Mouse (Mus musculus): ENCODE results near the gene Trcg1.

The Trcg1 gene

GRCm38 (mm10) chr9:57271081-57271480 is 34.7 kb downstream of the Trcg1 start:
- TF ChIP-seq CTCF (conservative IDR thresholded peaks at IDR 0.05; ENCODE audit: low read length) (no peak), POU5F1 (IDR thresholded peaks at IDR 0.05; ENCODE audit: borderline replicate concordance, low read length) (no peak), NANOG (IDR thresholded peaks at IDR 0.05; ENCODE audit: borderline replicate concordance, low read length) (no peak)
- Histone ChIP-seq H3K9me3 (ENCODE audit: low read length) (no peaks in the 10 kb centered on the region), H3K4me1 (replicated peaks; ENCODE audit: low read depth, low read length) (peaks cover 92% of the 10 kb centered on the region), H3K27me3 (ENCODE audit: insufficient read depth, low read length) (peaks cover 58% of the 10 kb centered on the region), H3K36me3 (ENCODE audit: insufficient read depth, low read length) (no peaks in the 10 kb centered on the region), H3K4me3 (replicated peaks; ENCODE audit: low read length) (no peak overlapping the region)

DNA sequence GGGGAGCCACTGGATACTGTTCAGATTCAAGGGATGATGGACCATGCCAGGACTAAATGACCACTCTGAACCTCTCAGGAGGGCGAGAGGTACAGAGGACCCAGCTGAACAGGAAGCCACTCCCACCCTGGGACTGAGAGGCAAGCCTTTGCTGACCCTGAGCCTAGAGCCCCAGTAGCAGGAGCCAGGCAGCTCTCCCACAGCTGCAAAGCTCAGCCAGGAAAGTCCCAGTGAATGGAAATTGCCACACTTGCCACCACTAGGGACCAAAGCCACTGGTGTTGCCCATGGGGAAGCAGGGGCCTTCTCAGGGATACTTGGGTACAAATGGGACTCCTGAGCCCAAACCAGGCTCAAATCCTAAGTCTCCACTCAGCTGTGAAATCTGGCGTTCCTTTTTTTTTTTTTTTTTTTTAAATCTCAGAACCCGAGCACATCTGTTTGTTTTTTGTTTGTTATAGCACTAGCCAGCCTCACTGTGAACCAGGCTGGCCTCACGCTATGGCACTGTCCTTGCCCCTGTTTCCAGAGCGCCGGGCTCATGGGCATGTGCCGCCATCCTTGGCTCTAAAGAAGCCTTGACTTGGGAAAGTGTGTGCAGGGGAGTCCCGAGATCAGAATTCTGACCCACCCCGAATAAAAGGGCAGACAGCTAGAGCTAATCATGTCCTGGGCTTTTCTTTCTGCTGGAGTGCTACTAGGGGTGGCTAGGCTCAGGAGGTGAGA is 35.6 kb downstream of the Trcg1 start:
- Histone ChIP-seq H3K36me3 (ENCODE audit: insufficient read depth, low read length) (no peaks in the 10 kb centered on the region), H3K27me3 (ENCODE audit: insufficient read depth, low read length) (peaks cover 53% of the 10 kb centered on the region), H3K4me3 (replicated peaks; ENCODE audit: low read length) (peak overlapping the region; percentile 44), H3K4me1 (replicated peaks; ENCODE audit: low read depth, low read length) (peaks cover 86% of the 10 kb centered on the region), H3K9me3 (ENCODE audit: low read length) (no peaks in the 10 kb centered on the region)
- TF ChIP-seq POU5F1 (IDR thresholded peaks at IDR 0.05; ENCODE audit: borderline replicate concordance, low read length): no peak

- peaks cover 41% of the 10 kb centered on the region for H3K27me3 ChIP-seq (ENCODE audit: insufficient read depth, low read length)
- H3K4me1 ChIP-seq (replicated peaks; ENCODE audit: low read depth, low read length): peaks cover 85% of the 10 kb centered on the region
- H3K9me3 ChIP-seq (ENCODE audit: low read length): no peaks in the 10 kb centered on the region
- H3K4me3 ChIP-seq (replicated peaks; ENCODE audit: low read length): peak overlapping the region; percentile 44
- TF ChIP-seq NANOG (IDR thresholded peaks at IDR 0.05; ENCODE audit: borderline replicate concordance, low read length) (peak; percentile 77), POU5F1 (IDR thresholded peaks at IDR 0.05; ENCODE audit: borderline replicate concordance, low read length) (no peak)
- no peaks in the 10 kb centered on the region for H3K36me3 ChIP-seq (ENCODE audit: insufficient read depth, low read length)
These were observed 36.8 kb downstream of the Trcg1 start for GRCm38 (mm10) chr9:57272902-57273804.

DNA sequence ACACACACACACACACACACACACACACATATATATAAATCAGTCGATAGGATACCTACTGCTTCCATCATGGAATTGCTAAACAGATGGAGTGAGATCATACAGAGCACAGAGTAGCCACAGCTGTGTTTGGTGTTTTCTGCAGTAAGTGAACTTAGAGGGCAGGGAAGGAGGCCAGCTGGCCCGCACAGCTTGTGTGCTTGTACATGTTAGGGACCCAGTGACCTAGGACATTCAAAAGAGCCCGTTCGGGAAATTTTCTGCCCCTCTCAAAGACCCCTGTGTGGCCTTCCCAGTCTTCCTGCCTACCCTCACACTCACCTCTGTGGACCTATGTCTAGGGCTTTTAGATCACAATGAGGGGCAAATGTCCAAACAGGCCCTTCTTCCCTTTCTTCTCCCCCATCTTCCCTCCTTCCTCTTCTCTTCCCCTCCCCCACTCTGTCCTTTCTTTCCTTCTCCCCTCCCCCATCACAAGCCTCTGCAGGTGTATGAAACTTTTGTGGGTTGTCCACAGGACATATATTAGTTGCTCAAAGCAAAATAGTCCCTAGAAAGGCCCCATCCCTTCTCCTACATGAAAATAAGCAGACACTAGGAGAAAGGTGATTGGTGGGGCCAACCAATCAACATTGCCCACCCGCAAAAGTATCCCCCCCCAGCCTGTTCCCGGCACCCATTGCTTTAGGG is 37.6 kb downstream of the Trcg1 start:
- H3K36me3 ChIP-seq (ENCODE audit: insufficient read depth, low read length): no peaks in the 10 kb centered on the region
- H3K4me1 ChIP-seq (replicated peaks; ENCODE audit: low read depth, low read length): peaks cover 86% of the 10 kb centered on the region
- H3K27me3 ChIP-seq (ENCODE audit: insufficient read depth, low read length): peaks cover 39% of the 10 kb centered on the region
- TF ChIP-seq POU5F1 (IDR thresholded peaks at IDR 0.05; ENCODE audit: borderline replicate concordance, low read length) (no peak), NANOG (IDR thresholded peaks at IDR 0.05; ENCODE audit: borderline replicate concordance, low read length) (no peak), CTCF (conservative IDR thresholded peaks at IDR 0.05; ENCODE audit: low read length) (no peak)
- no peaks in the 10 kb centered on the region for H3K9me3 ChIP-seq (ENCODE audit: low read length)
- H3K4me3 ChIP-seq (replicated peaks; ENCODE audit: low read length): no peak overlapping the region; the same call in 1 of the 2 replicates

DNA sequence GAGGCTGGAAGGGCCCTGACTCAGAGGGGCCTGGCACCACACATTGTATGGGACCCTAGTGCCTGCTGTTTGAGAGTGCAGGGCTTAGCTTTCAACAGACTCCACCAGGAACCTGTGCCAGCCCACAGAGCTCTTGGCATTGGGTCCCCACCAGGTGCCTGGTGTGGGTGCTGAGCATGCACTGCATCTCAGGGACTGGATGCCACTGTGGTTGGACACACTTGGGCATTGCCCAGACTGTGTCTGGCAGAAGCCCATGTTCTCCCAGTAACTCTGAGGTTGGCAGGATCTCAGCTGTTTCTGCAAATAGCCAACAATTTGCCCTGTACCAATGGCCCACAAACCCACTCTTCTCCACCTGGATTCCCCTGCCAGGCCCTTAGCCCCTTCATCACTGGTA is 40.0 kb downstream of the Trcg1 start:
- peaks cover 85% of the 10 kb centered on the region for H3K4me1 ChIP-seq (replicated peaks; ENCODE audit: low read depth, low read length)
- H3K9me3 ChIP-seq (ENCODE audit: low read length): no peaks in the 10 kb centered on the region
- H3K4me3 ChIP-seq (replicated peaks; ENCODE audit: low read length): no peak overlapping the region
- peaks cover 26% of the 10 kb centered on the region for H3K27me3 ChIP-seq (ENCODE audit: insufficient read depth, low read length)
- H3K36me3 ChIP-seq (ENCODE audit: insufficient read depth, low read length): no peaks in the 10 kb centered on the region
- no peak for TF ChIP-seq POU5F1 (IDR thresholded peaks at IDR 0.05; ENCODE audit: borderline replicate concordance, low read length)
- TF ChIP-seq NANOG (IDR thresholded peaks at IDR 0.05; ENCODE audit: borderline replicate concordance, low read length): no peak
- no peak for TF ChIP-seq CTCF (conservative IDR thresholded peaks at IDR 0.05; ENCODE audit: low read length)

DNA sequence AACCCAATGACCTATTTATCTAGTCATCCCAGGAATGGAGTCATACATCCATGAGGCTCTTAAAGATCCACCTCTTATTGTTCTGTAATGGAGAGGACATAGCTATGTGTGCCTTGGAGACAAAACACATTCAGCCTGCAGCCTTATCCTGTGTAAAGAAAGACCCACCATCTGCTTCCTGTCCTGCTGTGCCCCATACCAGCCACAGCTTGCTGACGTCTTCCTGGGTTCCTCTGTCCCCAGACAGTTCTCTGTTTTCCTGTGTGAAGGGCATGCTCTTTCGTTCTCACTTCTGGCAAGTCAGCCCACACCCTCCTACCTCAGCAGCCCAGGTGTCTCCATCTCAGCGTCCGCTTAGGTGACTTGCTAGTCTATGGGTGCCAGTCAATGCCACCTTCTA is 41.9 kb downstream of the Trcg1 start:
- TF ChIP-seq CTCF (conservative IDR thresholded peaks at IDR 0.05; ENCODE audit: low read length) (no peak), POU5F1 (IDR thresholded peaks at IDR 0.05; ENCODE audit: borderline replicate concordance, low read length) (no peak), NANOG (IDR thresholded peaks at IDR 0.05; ENCODE audit: borderline replicate concordance, low read length) (no peak; the same call in 1 of the 2 replicates)
- Histone ChIP-seq H3K36me3 (ENCODE audit: insufficient read depth, low read length) (no peaks in the 10 kb centered on the region), H3K4me3 (replicated peaks; ENCODE audit: low read length) (no peak overlapping the region), H3K9me3 (ENCODE audit: low read length) (no peaks in the 10 kb centered on the region), H3K27me3 (ENCODE audit: insufficient read depth, low read length) (peaks cover 30% of the 10 kb centered on the region), H3K4me1 (replicated peaks; ENCODE audit: low read depth, low read length) (peaks cover 85% of the 10 kb centered on the region)

- Histone ChIP-seq H3K9me3 (ENCODE audit: low read length) (no peaks in the 10 kb centered on the region), H3K4me1 (replicated peaks; ENCODE audit: low read depth, low read length) (peaks cover 76% of the 10 kb centered on the region), H3K4me3 (replicated peaks; ENCODE audit: low read length) (no peak overlapping the region), H3K36me3 (ENCODE audit: insufficient read depth, low read length) (no peaks in the 10 kb centered on the region), H3K27me3 (ENCODE audit: insufficient read depth, low read length) (peaks cover 30% of the 10 kb centered on the region)
- TF ChIP-seq POU5F1 (IDR thresholded peaks at IDR 0.05; ENCODE audit: borderline replicate concordance, low read length): no peak
- TF ChIP-seq CTCF (conservative IDR thresholded peaks at IDR 0.05; ENCODE audit: low read length): no peak
- TF ChIP-seq NANOG (IDR thresholded peaks at IDR 0.05; ENCODE audit: borderline replicate concordance, low read length): no peak
These were observed 43.1 kb downstream of the Trcg1 start for GRCm38 (mm10) chr9:57279441-57279840.

- peaks cover 60% of the 10 kb centered on the region for H3K4me1 ChIP-seq (replicated peaks; ENCODE audit: low read depth, low read length)
These were observed 45.2 kb downstream of the Trcg1 start for GRCm38 (mm10) chr9:57281549-57281948.

More at GRCm38 (mm10) chr9:57281549-57281948, 45.2 kb downstream of the Trcg1 start:
- Histone ChIP-seq H3K27me3 (ENCODE audit: insufficient read depth, low read length) (peaks cover 23% of the 10 kb centered on the region), H3K9me3 (ENCODE audit: low read length) (no peaks in the 10 kb centered on the region), H3K4me3 (replicated peaks; ENCODE audit: low read length) (peak overlapping the region; percentile 60), H3K36me3 (ENCODE audit: insufficient read depth, low read length) (no peaks in the 10 kb centered on the region)
- no peak for TF ChIP-seq NANOG (IDR thresholded peaks at IDR 0.05; ENCODE audit: borderline replicate concordance, low read length)
- no peak for TF ChIP-seq POU5F1 (IDR thresholded peaks at IDR 0.05; ENCODE audit: borderline replicate concordance, low read length)
- no peak for TF ChIP-seq CTCF (conservative IDR thresholded peaks at IDR 0.05; ENCODE audit: low read length)

All from E14TG2a.4 (cell line).